Mouse (Mus musculus) megakaryocyte, embryonic 14.5 days (primary cell): Measurements from ENCODE around the gene Ulk3.

Source experiments
- FLI1 ChIP-seq: IDR thresholded peaks from 2 replicates; pipeline ENCODE4 v1.6.1; 2012; ENCODE audit warnings: low read length, inconsistent platforms, mixed read lengths
- GATA1 ChIP-seq: IDR thresholded peaks from 3 replicates; pipeline ENCODE4 v1.6.1; 2012; ENCODE audit warnings: mixed read lengths, low read length, inconsistent platforms, borderline replicate concordance

- no peak for TF ChIP-seq FLI1
- no peak for TF ChIP-seq GATA1
Measured at GRCm38 (mm10) chr9:57641775-57642550, 52.7 kb downstream of the Ulk3 start.
